Mouse (Mus musculus): ENCODE results near the gene Rpp21. TPM values are rescaled to one million over a fixed set of nuclear protein-coding genes. Genes with fewer than 3 reads are reported as not detected.
"Not testable (repeated sequence)": the region's sequence is repeated elsewhere in the genome, so short reads cannot be mapped to it uniquely, and the experiment has no call there.

The Rpp21 gene
- polyA plus RNA-seq, 1 experiment from 2014 or later, result 82.2 TPM

DNA sequence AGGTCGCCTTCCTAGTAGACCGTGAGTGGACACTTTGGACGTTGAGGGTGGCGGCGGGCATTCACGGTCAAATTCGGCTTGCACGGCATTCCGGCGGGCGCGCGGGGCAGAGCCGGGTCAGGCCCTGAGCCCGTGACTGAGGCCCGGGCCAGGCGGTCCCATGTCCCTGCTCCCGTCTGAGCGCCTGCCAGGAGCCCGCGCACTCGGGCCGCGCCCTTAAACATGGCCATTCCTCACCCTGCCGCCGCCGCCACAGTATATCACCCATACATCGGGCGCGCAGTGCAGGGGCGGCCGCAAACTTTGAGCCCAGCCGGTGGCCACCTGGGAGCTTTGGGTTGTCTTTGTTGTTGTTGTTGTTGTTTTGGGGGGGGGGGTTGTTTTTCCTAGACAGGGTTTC is 9.0 kb downstream of the Rpp21 start:
- H3K9ac ChIP-seq (ENCODE audit: low read length), result no peak overlapping the region
- WGBS, result 32% methylated on average over 33 of the region's 33 CpGs
- no peak overlapping the region for H3K27ac ChIP-seq (ENCODE audit: low read depth, low read length)
- no peak for DNase-seq (ENCODE audit: low spot score)
- ATAC-seq (replicated peaks; ENCODE audit: low FRiP score), result no peak
- H3K4me3 ChIP-seq (ENCODE audit: low read depth, low read length), result no peak overlapping the region
- no peaks in the 10 kb centered on the region for H3K36me3 ChIP-seq (ENCODE audit: control insufficient read depth, insufficient read depth, low read length)
- no peak overlapping the region for H3K4me2 ChIP-seq (ENCODE audit: low read depth, low read length, severe bottlenecking)
- no peaks in the 10 kb centered on the region for H3K9me3 ChIP-seq (ENCODE audit: control insufficient read depth, low read length)
- peaks cover 6% of the 10 kb centered on the region; the same call in 1 of the 2 replicates for H3K27me3 ChIP-seq (ENCODE audit: control insufficient read depth, insufficient read depth, low read length)
- H3K4me1 ChIP-seq (replicated peaks; ENCODE audit: control insufficient read depth, insufficient read depth, low read length), result no peaks in the 10 kb centered on the region

DNA sequence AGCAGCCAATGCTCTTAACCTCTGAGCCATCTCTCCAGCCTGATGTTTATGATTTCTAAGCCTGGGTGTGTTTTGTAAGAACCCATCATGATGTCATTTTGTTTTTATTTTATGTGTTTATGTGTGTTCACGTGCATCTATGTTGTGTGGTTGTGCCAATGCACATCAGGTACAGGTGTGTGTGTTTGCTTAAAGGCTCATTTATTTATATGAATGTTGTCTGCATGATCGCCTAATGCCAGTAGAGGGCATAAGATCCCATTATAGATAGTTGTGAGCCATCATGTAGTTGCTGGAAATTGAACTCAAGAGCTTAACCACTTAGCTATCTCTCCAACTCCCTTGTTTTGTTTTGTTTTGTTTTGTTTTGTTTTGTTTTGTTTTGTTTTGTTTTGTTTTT is 12.1 kb downstream of the Rpp21 start:
- no peak overlapping the region for H3K9ac ChIP-seq (ENCODE audit: low read length)
- peaks cover 6% of the 10 kb centered on the region; the same call in 1 of the 2 replicates for H3K27me3 ChIP-seq (ENCODE audit: control insufficient read depth, insufficient read depth, low read length)
- H3K36me3 ChIP-seq (ENCODE audit: control insufficient read depth, insufficient read depth, low read length), result no peaks in the 10 kb centered on the region
- no peak overlapping the region for H3K27ac ChIP-seq (ENCODE audit: low read depth, low read length)
- H3K4me1 ChIP-seq (replicated peaks; ENCODE audit: control insufficient read depth, insufficient read depth, low read length), result no peaks in the 10 kb centered on the region
- H3K9me3 ChIP-seq (ENCODE audit: control insufficient read depth, low read length), result no peaks in the 10 kb centered on the region
- DNase-seq (ENCODE audit: low spot score) (no peak), ATAC-seq (replicated peaks; ENCODE audit: low FRiP score) (no peak)
- H3K4me2 ChIP-seq (ENCODE audit: low read depth, low read length, severe bottlenecking), result no peak overlapping the region
- no peak overlapping the region for H3K4me3 ChIP-seq (ENCODE audit: low read depth, low read length)
- 86% methylated on average over 2 of the region's 2 CpGs for WGBS

DNA sequence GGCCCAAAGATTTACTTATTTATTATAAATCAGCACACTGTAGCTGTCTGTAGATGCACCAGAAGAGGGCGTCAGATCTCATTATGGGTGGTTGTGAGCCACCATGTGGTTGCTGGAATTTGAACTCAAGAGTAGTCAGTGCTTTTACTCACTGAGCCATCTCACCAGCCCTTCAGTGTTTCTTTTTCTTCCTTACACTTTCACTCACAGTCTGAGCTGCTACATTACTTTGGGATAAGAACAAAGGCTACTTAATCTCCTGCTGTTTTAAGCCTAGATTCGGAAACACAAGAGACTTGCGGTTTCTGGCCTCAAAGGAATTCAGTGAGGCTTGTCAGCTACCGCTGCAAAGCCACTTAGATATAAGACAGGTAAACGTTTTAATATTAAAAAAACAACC is 13.8 kb downstream of the Rpp21 start:
- 14% methylated on average over 5 of the region's 5 CpGs for WGBS

DNA sequence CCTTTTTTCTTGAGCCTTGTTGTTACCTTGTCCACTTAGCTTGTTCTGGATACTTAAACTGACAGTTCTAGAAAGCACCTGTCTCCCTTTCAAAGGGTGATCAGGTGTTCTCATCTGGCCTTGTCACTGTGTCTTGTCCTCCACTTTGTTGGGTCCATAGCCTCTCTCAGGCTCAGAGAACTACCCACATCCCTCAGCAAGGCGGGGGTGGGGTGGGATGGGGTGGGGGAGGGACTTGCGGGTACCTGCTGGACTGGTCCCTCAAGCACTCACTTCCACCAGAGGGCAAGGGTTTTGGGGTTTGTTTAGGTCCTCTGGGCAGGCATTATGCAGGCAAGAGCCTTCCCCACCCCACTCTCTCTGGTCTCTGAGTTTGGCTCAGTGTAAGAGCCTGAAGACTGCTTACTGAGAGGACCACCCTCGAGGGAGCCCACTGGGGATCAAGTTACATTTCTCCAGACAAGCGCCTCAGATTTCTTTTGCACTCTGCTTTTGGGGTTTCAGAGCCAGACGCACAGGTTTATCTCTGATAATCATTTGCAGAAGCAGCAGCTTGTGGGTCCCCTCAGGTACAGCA is 17.1 kb downstream of the Rpp21 start:
- no peak overlapping the region for H3K4me3 ChIP-seq (ENCODE audit: low read depth, low read length)
- H3K9me3 ChIP-seq (ENCODE audit: control insufficient read depth, low read length), result no peaks in the 10 kb centered on the region
- no peaks in the 10 kb centered on the region for H3K36me3 ChIP-seq (ENCODE audit: control insufficient read depth, insufficient read depth, low read length)
- no peak overlapping the region for H3K4me2 ChIP-seq (ENCODE audit: low read depth, low read length, severe bottlenecking)
- peaks cover 12% of the 10 kb centered on the region for H3K27me3 ChIP-seq (ENCODE audit: control insufficient read depth, insufficient read depth, low read length)
- DNase-seq (ENCODE audit: low spot score), result no peak
- 13% methylated on average over 5 of the region's 5 CpGs for WGBS
- H3K9ac ChIP-seq (ENCODE audit: low read length), result no peak overlapping the region
- ATAC-seq (replicated peaks; ENCODE audit: low FRiP score), result no peak
- no peak overlapping the region for H3K27ac ChIP-seq (ENCODE audit: low read depth, low read length)
- peaks cover 5% of the 10 kb centered on the region for H3K4me1 ChIP-seq (replicated peaks; ENCODE audit: control insufficient read depth, insufficient read depth, low read length)

More for the DNA sequence above, 13.8 kb downstream of the Rpp21 start:
- Histone ChIP-seq H3K9ac (ENCODE audit: low read length) (no peak overlapping the region), H3K4me3 (ENCODE audit: low read depth, low read length) (no peak overlapping the region), H3K27me3 (ENCODE audit: control insufficient read depth, insufficient read depth, low read length) (peaks cover 5% of the 10 kb centered on the region; the same call in 1 of the 2 replicates), H3K4me1 (replicated peaks; ENCODE audit: control insufficient read depth, insufficient read depth, low read length) (no peaks in the 10 kb centered on the region), H3K9me3 (ENCODE audit: control insufficient read depth, low read length) (no peaks in the 10 kb centered on the region), H3K4me2 (ENCODE audit: low read depth, low read length, severe bottlenecking) (no peak overlapping the region), H3K36me3 (ENCODE audit: control insufficient read depth, insufficient read depth, low read length) (no peaks in the 10 kb centered on the region), H3K27ac (ENCODE audit: low read depth, low read length) (no peak overlapping the region)
- ATAC-seq (replicated peaks; ENCODE audit: low FRiP score), result no peak
- no peak for DNase-seq (ENCODE audit: low spot score)

DNA sequence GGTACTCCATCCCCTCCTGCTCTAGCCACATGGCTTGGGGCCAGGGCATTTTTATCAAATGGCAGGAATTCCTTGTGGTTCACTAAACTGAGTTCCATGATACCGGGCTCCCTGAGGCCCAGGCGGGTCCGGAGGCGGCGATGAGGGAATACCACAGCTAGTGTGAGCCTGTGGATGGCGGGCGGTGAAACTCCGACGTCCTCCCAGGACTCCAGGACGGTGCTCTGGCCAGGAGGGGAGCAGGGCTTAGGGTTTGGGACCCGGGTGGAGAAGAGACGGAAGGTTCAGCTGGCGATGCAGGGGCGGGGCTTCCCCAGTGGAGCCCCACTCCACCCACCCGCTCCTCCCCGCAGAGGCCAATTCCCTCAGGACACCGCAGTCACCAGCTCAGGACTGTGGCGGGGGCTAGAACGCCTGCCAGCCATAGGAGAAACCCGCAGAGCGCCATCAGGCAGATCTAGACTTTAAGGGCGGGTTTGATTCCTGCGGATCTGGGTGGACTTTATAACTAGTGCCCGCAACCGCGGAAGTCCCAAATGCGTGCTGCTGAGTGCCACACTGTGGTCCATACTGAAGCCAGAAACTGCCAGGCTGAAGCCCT is 20.4 kb downstream of the Rpp21 start:
- 2% methylated on average over 27 of the region's 27 CpGs for WGBS
- Histone ChIP-seq H3K9ac (ENCODE audit: low read length) (peak overlapping the region; percentile 53), H3K9me3 (ENCODE audit: control insufficient read depth, low read length) (no peaks in the 10 kb centered on the region), H3K4me1 (replicated peaks; ENCODE audit: control insufficient read depth, insufficient read depth, low read length) (peaks cover 5% of the 10 kb centered on the region), H3K27ac (ENCODE audit: low read depth, low read length) (no peak overlapping the region), H3K4me3 (ENCODE audit: low read depth, low read length) (peak overlapping the region; percentile 31), H3K36me3 (ENCODE audit: control insufficient read depth, insufficient read depth, low read length) (no peaks in the 10 kb centered on the region), H3K27me3 (ENCODE audit: control insufficient read depth, insufficient read depth, low read length) (peaks cover 12% of the 10 kb centered on the region), H3K4me2 (ENCODE audit: low read depth, low read length, severe bottlenecking) (peak overlapping the region; percentile 57)
- ATAC-seq (replicated peaks; ENCODE audit: low FRiP score), result no peak
- peak; percentile 64 for DNase-seq (ENCODE audit: low spot score)

DNA sequence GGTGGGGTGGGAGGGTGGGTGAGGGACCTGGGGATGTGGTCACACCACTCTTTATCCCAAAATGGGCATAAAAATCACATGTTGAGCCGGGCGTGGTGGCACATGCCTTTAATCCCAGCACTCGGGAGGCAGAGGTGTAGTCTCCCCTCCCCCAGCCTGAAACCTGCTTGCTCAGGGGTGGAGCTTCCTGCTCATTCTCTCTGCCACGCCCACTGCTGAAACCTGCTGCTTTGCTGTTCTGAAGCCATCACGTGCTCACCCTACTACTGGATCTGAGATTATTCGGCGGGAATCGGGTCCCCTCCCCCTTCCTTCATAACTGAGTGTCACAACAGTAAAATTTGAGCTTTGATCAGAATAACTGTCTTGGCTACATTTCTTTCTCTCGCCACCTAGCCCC is 22.6 kb downstream of the Rpp21 start:
- H3K9ac ChIP-seq (ENCODE audit: low read length); ATAC-seq (replicated peaks; ENCODE audit: low FRiP score); DNase-seq (ENCODE audit: low spot score); H3K36me3 ChIP-seq (ENCODE audit: control insufficient read depth, insufficient read depth, low read length); H3K4me2 ChIP-seq (ENCODE audit: low read depth, low read length, severe bottlenecking); H3K4me1 ChIP-seq (replicated peaks; ENCODE audit: control insufficient read depth, insufficient read depth, low read length); H3K4me3 ChIP-seq (ENCODE audit: low read depth, low read length); H3K9me3 ChIP-seq (ENCODE audit: control insufficient read depth, low read length); H3K27ac ChIP-seq (ENCODE audit: low read depth, low read length): not testable (repeated sequence)
- H3K27me3 ChIP-seq (ENCODE audit: control insufficient read depth, insufficient read depth, low read length), result peaks cover 14% of the 10 kb centered on the region
- 33% methylated on average over 8 of the region's 9 CpGs for WGBS

DNA sequence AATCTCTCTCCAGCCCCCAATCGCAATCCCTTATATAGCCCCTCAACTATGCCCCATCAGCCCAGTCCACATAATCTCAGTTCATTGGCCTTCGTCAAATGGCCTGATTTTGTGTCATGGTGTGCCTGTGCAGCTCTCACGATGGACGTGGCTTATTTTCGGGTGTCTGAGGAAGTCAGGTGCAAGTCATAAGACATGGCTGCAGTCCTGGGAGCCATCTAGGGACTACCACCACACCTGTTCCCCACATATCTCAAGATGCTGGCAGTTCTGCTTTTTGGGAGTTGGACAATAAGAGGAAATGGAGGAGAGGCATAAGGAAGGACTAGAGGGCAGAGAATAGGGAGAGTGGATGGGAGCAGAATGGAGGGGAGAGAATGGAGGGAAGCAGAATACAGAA is 24.3 kb downstream of the Rpp21 start:
- ATAC-seq (replicated peaks; ENCODE audit: low FRiP score) (no peak), DNase-seq (ENCODE audit: low spot score) (no peak)
- no peaks in the 10 kb centered on the region for H3K9me3 ChIP-seq (ENCODE audit: control insufficient read depth, low read length)
- H3K27me3 ChIP-seq (ENCODE audit: control insufficient read depth, insufficient read depth, low read length), result peaks cover 20% of the 10 kb centered on the region
- no peak overlapping the region for H3K27ac ChIP-seq (ENCODE audit: low read depth, low read length)
- no peak overlapping the region for H3K4me3 ChIP-seq (ENCODE audit: low read depth, low read length)
- no peak overlapping the region for H3K9ac ChIP-seq (ENCODE audit: low read length)
- H3K36me3 ChIP-seq (ENCODE audit: control insufficient read depth, insufficient read depth, low read length), result no peaks in the 10 kb centered on the region
- H3K4me2 ChIP-seq (ENCODE audit: low read depth, low read length, severe bottlenecking), result no peak overlapping the region
- 78% methylated on average over 5 of the region's 5 CpGs for WGBS
- peaks cover 5% of the 10 kb centered on the region for H3K4me1 ChIP-seq (replicated peaks; ENCODE audit: control insufficient read depth, insufficient read depth, low read length)

DNA sequence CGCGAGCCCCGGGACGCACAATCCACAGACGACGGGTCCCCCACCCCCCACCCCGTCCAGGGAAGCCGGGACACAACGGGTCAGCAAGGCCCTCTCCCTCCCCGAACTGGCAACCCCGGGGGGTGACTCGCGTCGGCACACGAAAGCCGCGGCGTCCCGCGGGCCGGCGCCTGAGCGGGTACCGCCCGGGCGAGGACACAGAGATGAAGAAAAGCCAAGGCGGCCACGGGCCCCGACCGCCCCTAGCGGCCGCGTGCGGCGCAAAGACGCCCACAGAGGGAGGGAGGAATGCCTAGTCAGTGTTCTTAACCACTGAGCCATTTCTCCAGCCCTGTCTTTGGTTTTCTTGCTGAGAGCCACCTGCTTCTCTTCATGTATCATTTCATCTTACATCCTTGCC is 26.6 kb downstream of the Rpp21 start:
- no peaks in the 10 kb centered on the region for H3K4me1 ChIP-seq (replicated peaks; ENCODE audit: control insufficient read depth, insufficient read depth, low read length)
- peaks cover 10% of the 10 kb centered on the region; the same call in 1 of the 2 replicates for H3K27me3 ChIP-seq (ENCODE audit: control insufficient read depth, insufficient read depth, low read length)
- no peak overlapping the region for H3K27ac ChIP-seq (ENCODE audit: low read depth, low read length)
- no peaks in the 10 kb centered on the region for H3K9me3 ChIP-seq (ENCODE audit: control insufficient read depth, low read length)
- no peak overlapping the region for H3K4me2 ChIP-seq (ENCODE audit: low read depth, low read length, severe bottlenecking)
- WGBS, result 9% methylated on average over 35 of the region's 36 CpGs
- DNase-seq (ENCODE audit: low spot score) (peak; percentile 99), ATAC-seq (replicated peaks; ENCODE audit: low FRiP score) (no peak)
- no peak overlapping the region for H3K4me3 ChIP-seq (ENCODE audit: low read depth, low read length)
- H3K36me3 ChIP-seq (ENCODE audit: control insufficient read depth, insufficient read depth, low read length), result no peaks in the 10 kb centered on the region
- H3K9ac ChIP-seq (ENCODE audit: low read length), result no peak overlapping the region

DNA sequence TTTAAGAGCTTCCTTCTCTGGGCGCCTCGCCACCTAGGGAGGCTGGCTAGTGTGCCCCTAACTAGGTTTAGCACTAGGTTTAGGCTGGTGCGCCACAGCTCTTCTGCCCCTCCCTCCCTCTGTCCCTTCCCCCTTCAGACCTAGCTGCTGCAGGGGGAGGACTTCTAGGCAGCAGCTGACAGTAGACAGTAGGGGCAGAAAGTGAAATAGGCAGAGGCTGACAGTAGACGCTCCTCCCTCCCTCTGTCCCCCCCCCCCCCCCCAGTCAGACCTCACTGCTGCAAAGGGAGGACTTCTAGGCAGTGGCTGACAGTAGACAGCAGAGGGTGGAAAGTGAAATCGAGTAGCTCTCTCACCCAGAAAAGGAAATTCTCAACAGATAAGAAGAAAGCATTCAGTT is 28.8 kb downstream of the Rpp21 start:
- Histone ChIP-seq H3K4me2 (ENCODE audit: low read depth, low read length, severe bottlenecking) (no peak overlapping the region), H3K27me3 (ENCODE audit: control insufficient read depth, insufficient read depth, low read length) (peaks cover 22% of the 10 kb centered on the region), H3K36me3 (ENCODE audit: control insufficient read depth, insufficient read depth, low read length) (no peaks in the 10 kb centered on the region), H3K9ac (ENCODE audit: low read length) (no peak overlapping the region), H3K4me3 (ENCODE audit: low read depth, low read length) (no peak overlapping the region), H3K4me1 (replicated peaks; ENCODE audit: control insufficient read depth, insufficient read depth, low read length) (no peaks in the 10 kb centered on the region), H3K27ac (ENCODE audit: low read depth, low read length) (no peak overlapping the region), H3K9me3 (ENCODE audit: control insufficient read depth, low read length) (no peaks in the 10 kb centered on the region)
- DNase-seq (ENCODE audit: low spot score), result no peak
- no peak for ATAC-seq (replicated peaks; ENCODE audit: low FRiP score)
- WGBS, result 7% methylated on average over 5 of the region's 5 CpGs
